Comparison of ENCODE assay signal across 18 mouse cellular contexts in genomic region chr1:75455948-75456347, GRCm38 (mm10). TPM values are rescaled to one million over a fixed set of nuclear protein-coding genes. Genes with fewer than 3 reads are reported as not detected.
DNase-seq lines count a peak whose midpoint lies in the region; ATAC-seq lines count a peak whose summit lies in the region.
"Had no signal": no experiment of that assay in that cellular context is flagged by ENCODE, and none has a peak within 500 bp of the region (broad histone marks: within the 10 kb centered on the region; RNA-seq: fewer than 3 reads in every experiment).

No protein-coding gene starts in this region.

- H3K9me3 ChIP-seq in embryonic facial prominence, embryonic 10.5 days, result no peaks in the 10 kb centered on the region
- H3K9me3 ChIP-seq in forebrain, embryonic 16.5 days (ENCODE audit: control insufficient read depth, low read length), result no peaks in the 10 kb centered on the region
- H3K9me3 ChIP-seq in limb, embryonic 10.5 days (replicated peaks), result no peaks in the 10 kb centered on the region
- H3K9me3 ChIP-seq in neural tube, embryonic 11.5 days (ENCODE audit: control insufficient read depth, low read length), result no peaks in the 10 kb centered on the region
- H3K9me3 ChIP-seq: G1E; limb, embryonic 15.5 days; lung, embryonic 15.5 days had no signal

- H3K4me3 ChIP-seq in embryonic facial prominence, embryonic 10.5 days, result no peak overlapping the region
- no peak overlapping the region for H3K4me3 ChIP-seq in forebrain, embryonic 16.5 days (replicated peaks; ENCODE audit: low read length)
- H3K4me3 ChIP-seq in limb, embryonic 10.5 days, result 0 out of 2 replicates have a peak overlapping the region, but pooled peaks have one; percentile 6
- H3K4me3 ChIP-seq in neural tube, embryonic 11.5 days (ENCODE audit: low read depth, low read length), result no peak overlapping the region
- H3K4me3 ChIP-seq: left cerebral cortex, adult 2 months; limb, embryonic 15.5 days; lung, embryonic 15.5 days had no signal

- H3K27ac ChIP-seq in embryonic facial prominence, embryonic 10.5 days (replicated peaks), result peak overlapping the region; percentile 49; the same call in 1 of the 2 replicates
- no peak overlapping the region for H3K27ac ChIP-seq in forebrain, embryonic 16.5 days (ENCODE audit: low read length)
- H3K27ac ChIP-seq in limb, embryonic 10.5 days, result peak overlapping the region; percentile 46
- H3K27ac ChIP-seq in neural tube, embryonic 11.5 days (ENCODE audit: low read depth, low read length), result peak overlapping the region; percentile 45; the same call in 1 of the 2 replicates
- H3K27ac ChIP-seq: left cerebral cortex, adult 2 months; limb, embryonic 15.5 days; lung, embryonic 15.5 days had no signal

- peaks cover 83% of the 10 kb centered on the region for H3K4me1 ChIP-seq in embryonic facial prominence, embryonic 10.5 days
- H3K4me1 ChIP-seq in forebrain, embryonic 16.5 days (replicated peaks; ENCODE audit: control insufficient read depth, insufficient read depth, low read length), result peaks cover 28% of the 10 kb centered on the region
- peaks cover 85% of the 10 kb centered on the region for H3K4me1 ChIP-seq in limb, embryonic 10.5 days
- H3K4me1 ChIP-seq in neural tube, embryonic 11.5 days (ENCODE audit: control insufficient read depth, insufficient read depth, low read length), result peaks cover 50% of the 10 kb centered on the region

- WGBS in embryonic facial prominence, embryonic 10.5 days, result 20% methylated on average over 5 of the region's 5 CpGs
- 15% methylated on average over 5 of the region's 5 CpGs for WGBS in forebrain, embryonic 16.5 days
- WGBS in limb, embryonic 10.5 days, result 5% methylated on average over 5 of the region's 5 CpGs
- WGBS in neural tube, embryonic 11.5 days, result 9% methylated on average over 5 of the region's 5 CpGs

- intact Hi-C loops in left cerebral cortex, postnatal 14 days (cut with DNase I), result no loop called here

- no peak overlapping the region for H3K4me2 ChIP-seq in forebrain, embryonic 16.5 days (ENCODE audit: low read length)
- H3K4me2 ChIP-seq in neural tube, embryonic 11.5 days (ENCODE audit: low read depth), result no peak overlapping the region
- H3K4me2 ChIP-seq: limb, embryonic 15.5 days; lung, embryonic 15.5 days had no signal

- no peak overlapping the region for H3K9ac ChIP-seq in forebrain, embryonic 16.5 days (replicated peaks; ENCODE audit: low read depth, low read length)
- no peak overlapping the region for H3K9ac ChIP-seq in neural tube, embryonic 11.5 days (ENCODE audit: low read length)
- H3K9ac ChIP-seq: limb, embryonic 15.5 days; lung, embryonic 15.5 days had no signal

- H3K36me3 ChIP-seq in embryonic facial prominence, embryonic 10.5 days (replicated peaks), result no peaks in the 10 kb centered on the region
- H3K36me3 ChIP-seq in forebrain, embryonic 16.5 days (ENCODE audit: control insufficient read depth, insufficient read depth), result no peaks in the 10 kb centered on the region
- H3K36me3 ChIP-seq in limb, embryonic 10.5 days, result no peaks in the 10 kb centered on the region
- no peaks in the 10 kb centered on the region for H3K36me3 ChIP-seq in neural tube, embryonic 11.5 days (ENCODE audit: control insufficient read depth, insufficient read depth, low read length)
- H3K36me3 ChIP-seq: G1E; limb, embryonic 15.5 days; lung, embryonic 15.5 days had no signal

- peak; percentile 54 for DNase-seq in embryonic facial prominence, embryonic 10.5 days (ENCODE audit: low spot score)
- DNase-seq in limb, embryonic 10.5 days (ENCODE audit: low spot score), result no peak
- peak; percentile 56 for DNase-seq in neural tube, embryonic 11.5 days (ENCODE audit: low spot score)
- DNase-seq in left cerebral cortex, postnatal 14 days (ENCODE audit: low spot score in 2 of 2), result no peak
- DNase-seq in natural killer cell, adult 2 months (ENCODE audit: low spot score in 2 of 2), result no peak
- no peak for DNase-seq in thymus, postnatal 4 days
- DNase-seq in left cerebral cortex, adult 8-10 months (ENCODE audit: low spot score in 2 of 2), result no peak
- DNase-seq: adrenal gland, postnatal 36 days; heart, adult 11 months; thymus, adult 2 months had no signal

- peak; percentile 47 for ATAC-seq in forebrain, embryonic 16.5 days
- peak; percentile 70 for ATAC-seq in neural tube, embryonic 11.5 days (ENCODE audit: insufficient read depth, low FRiP score, low TSS enrichment)
- ATAC-seq: intestine, embryonic 16.5 days had no signal

- H3K27me3 ChIP-seq in embryonic facial prominence, embryonic 10.5 days (replicated peaks; ENCODE audit: low read depth, poor library complexity, severe bottlenecking), result peaks cover 98% of the 10 kb centered on the region
- H3K27me3 ChIP-seq in forebrain, embryonic 16.5 days (replicated peaks; ENCODE audit: control insufficient read depth, insufficient read depth, low read length), result peaks cover 18% of the 10 kb centered on the region
- H3K27me3 ChIP-seq in limb, embryonic 10.5 days (ENCODE audit: low read depth, poor library complexity, severe bottlenecking), result peaks cover 97% of the 10 kb centered on the region
- H3K27me3 ChIP-seq in neural tube, embryonic 11.5 days (ENCODE audit: control insufficient read depth, insufficient read depth, low read length), result peaks cover 14% of the 10 kb centered on the region

RNA-seq across cellular contexts. Expression of gene Asic4, which starts 5.7 kb away (rescaled TPM):
- 2.1 and 2.4 TPM in 2 replicates for polyA plus RNA-seq in embryonic facial prominence, embryonic 10.5 days (2016; fragmentation: Nextera tagmentation; extraction: Ambion mirVana)
- polyA plus RNA-seq in forebrain, embryonic 16.5 days (2015; fragmentation: Nextera tagmentation; extraction: Ambion mirVana), result 4.0 and 7.2 TPM in 2 replicates
- 0.31 and 0.59 TPM in 2 replicates for polyA plus RNA-seq in limb, embryonic 10.5 days (2016; fragmentation: Nextera tagmentation; extraction: Ambion mirVana)
- polyA plus RNA-seq in neural tube, embryonic 11.5 days (2014; fragmentation: Nextera tagmentation; extraction: Ambion mirVana), result 2.3 and 2.9 TPM in 2 replicates
- 10 to 100 TPM; 14.9 to 17.7 TPM for total RNA-seq in left cerebral cortex, postnatal 14 days (2021)
- 10 to 100 TPM; 21.5 to 26.7 (median 25.1) TPM for total RNA-seq in left cerebral cortex, adult 8-10 months (2022)
- total RNA-seq: megakaryocyte progenitor cell, adult 5-6 weeks; neutrophil, adult 5-6 weeks had no signal

RNA-seq across cellular contexts. Expression of gene Gmppa, which starts 20.2 kb away (rescaled TPM):
- polyA plus RNA-seq in embryonic facial prominence, embryonic 10.5 days (2016; fragmentation: Nextera tagmentation; extraction: Ambion mirVana), result 57.1 and 61.3 TPM in 2 replicates
- polyA plus RNA-seq in forebrain, embryonic 16.5 days (2015; fragmentation: Nextera tagmentation; extraction: Ambion mirVana), result 86.4 and 93.1 TPM in 2 replicates
- 50.4 and 61.7 TPM in 2 replicates for polyA plus RNA-seq in limb, embryonic 10.5 days (2016; fragmentation: Nextera tagmentation; extraction: Ambion mirVana)
- polyA plus RNA-seq in neural tube, embryonic 11.5 days (2014; fragmentation: Nextera tagmentation; extraction: Ambion mirVana), result 62.5 and 64.2 TPM in 2 replicates
- total RNA-seq in left cerebral cortex, postnatal 14 days (2021), result 10 to 100 TPM; 54.2 to 61.2 TPM
- 10 to 100 TPM; 48.0 to 64.9 (median 62.3) TPM for total RNA-seq in left cerebral cortex, adult 8-10 months (2022)

RNA-seq across cellular contexts. Expression of gene Chpf, which starts 23.2 kb away (rescaled TPM):
- 25.3 and 27.0 TPM in 2 replicates for polyA plus RNA-seq in embryonic facial prominence, embryonic 10.5 days (2016; fragmentation: Nextera tagmentation; extraction: Ambion mirVana)
- polyA plus RNA-seq in forebrain, embryonic 16.5 days (2015; fragmentation: Nextera tagmentation; extraction: Ambion mirVana), result 28.1 and 29.2 TPM in 2 replicates
- 23.7 and 28.8 TPM in 2 replicates for polyA plus RNA-seq in limb, embryonic 10.5 days (2016; fragmentation: Nextera tagmentation; extraction: Ambion mirVana)
- 27.1 and 27.2 TPM in 2 replicates for polyA plus RNA-seq in neural tube, embryonic 11.5 days (2014; fragmentation: Nextera tagmentation; extraction: Ambion mirVana)
- total RNA-seq in left cerebral cortex, postnatal 14 days (2021), result 10 to 100 TPM; 77.0 to 79.3 TPM
- 10 to 100 TPM; 76.6 to 84.3 (median 80.0) TPM for total RNA-seq in left cerebral cortex, adult 8-10 months (2022)

RNA-seq across cellular contexts. Expression of gene Tmem198, which starts 23.4 kb away (rescaled TPM):
- polyA plus RNA-seq in embryonic facial prominence, embryonic 10.5 days (2016; fragmentation: Nextera tagmentation; extraction: Ambion mirVana), result 3.3 and 3.5 TPM in 2 replicates
- polyA plus RNA-seq in forebrain, embryonic 16.5 days (2015; fragmentation: Nextera tagmentation; extraction: Ambion mirVana), result 59.8 and 60.5 TPM in 2 replicates
- polyA plus RNA-seq in limb, embryonic 10.5 days (2016; fragmentation: Nextera tagmentation; extraction: Ambion mirVana), result 0.35 and 0.69 TPM in 2 replicates
- 12.3 and 13.7 TPM in 2 replicates for polyA plus RNA-seq in neural tube, embryonic 11.5 days (2014; fragmentation: Nextera tagmentation; extraction: Ambion mirVana)
- total RNA-seq in left cerebral cortex, postnatal 14 days (2021), result 10 to 100 TPM; 76.1 to 77.3 TPM
- total RNA-seq in left cerebral cortex, adult 8-10 months (2022), result 10 to 100 TPM; 62.4 to 70.5 (median 64.8) TPM
- total RNA-seq: megakaryocyte progenitor cell, adult 5-6 weeks had no signal

RNA-seq across cellular contexts. Expression of gene Obsl1, which starts 50.3 kb away (rescaled TPM):
- polyA plus RNA-seq in embryonic facial prominence, embryonic 10.5 days (2016; fragmentation: Nextera tagmentation; extraction: Ambion mirVana), result 57.9 and 63.0 TPM in 2 replicates
- 19.6 and 21.6 TPM in 2 replicates for polyA plus RNA-seq in forebrain, embryonic 16.5 days (2015; fragmentation: Nextera tagmentation; extraction: Ambion mirVana)
- 68.0 and 75.5 TPM in 2 replicates for polyA plus RNA-seq in limb, embryonic 10.5 days (2016; fragmentation: Nextera tagmentation; extraction: Ambion mirVana)
- polyA plus RNA-seq in neural tube, embryonic 11.5 days (2014; fragmentation: Nextera tagmentation; extraction: Ambion mirVana), result 44.8 and 48.3 TPM in 2 replicates
- 10 to 100 TPM; 33.4 to 35.1 TPM for total RNA-seq in left cerebral cortex, postnatal 14 days (2021)
- total RNA-seq in left cerebral cortex, adult 8-10 months (2022), result 10 to 100 TPM; 25.9 to 30.7 (median 28.7) TPM
- total RNA-seq: neutrophil, adult 5-6 weeks had no signal
- polyA plus RNA-seq: G1E had no signal

Comparison
In these comparisons a context has a peak if more than half of its experiments do, and no peak if none do; other contexts are left out.
1. DNase-seq: peak in embryonic facial prominence, embryonic 10.5 days (single experiment) and neural tube, embryonic 11.5 days (single experiment); none in limb, embryonic 10.5 days (single experiment), left cerebral cortex, postnatal 14 days (0 of 2), natural killer cell, adult 2 months (0 of 2), thymus, postnatal 4 days (single experiment) and left cerebral cortex, adult 8-10 months (0 of 2).